Mouse (Mus musculus): ENCODE measurements around the gene Crybb2. TPM values are rescaled to one million over a fixed set of nuclear protein-coding genes. Genes with fewer than 3 reads are reported as not detected.

Crybb2 gene
- polyA plus RNA-seq (2012; rRNA removed) = 0.18 TPM in 1 of 2 replicates, not detected in the other

- no peak within 1 kb of the TSS for H3K4me3 ChIP-seq (ENCODE audit: low read depth, low read length)
- no peaks in the 10 kb centered on the region for H3K27me3 ChIP-seq (ENCODE audit: control insufficient read depth, insufficient read depth, low read length)
- H3K4me1 ChIP-seq (ENCODE audit: control insufficient read depth, insufficient read depth, insufficient read length, low read length) = no peaks in the 10 kb centered on the region
- H3K27ac ChIP-seq (ENCODE audit: insufficient read depth, low read depth, low read length) = no peak within 1 kb of the TSS
- no peak for TF ChIP-seq CTCF (IDR thresholded peaks at IDR 0.05; ENCODE audit: extremely low read depth, insufficient read length, insufficient replicate concordance, low read depth, low read length)
- no peak for TF ChIP-seq POLR2A (IDR thresholded peaks at IDR 0.05; ENCODE audit: low read depth, low read length)
- H3K36me3 ChIP-seq (ENCODE audit: control insufficient read depth, insufficient read depth, low read length) = no peaks in the 10 kb centered on the region
Observed at GRCm38 (mm10) chr5:113070017-113070416, at the start of gene Crybb2. Gene Crybb2, minus strand, starts transcription at chr5:113070117.

GRCm38 (mm10) chr5:113119291-113119690, 49.4 kb upstream of the Crybb2 start:
- TF ChIP-seq CTCF (IDR thresholded peaks at IDR 0.05; ENCODE audit: extremely low read depth, insufficient read length, insufficient replicate concordance, low read depth, low read length) (no peak), POLR2A (IDR thresholded peaks at IDR 0.05; ENCODE audit: low read depth, low read length) (no peak)
- Histone ChIP-seq H3K27ac (ENCODE audit: insufficient read depth, low read depth, low read length) (no peak overlapping the region), H3K27me3 (ENCODE audit: control insufficient read depth, insufficient read depth, low read length) (no peaks in the 10 kb centered on the region), H3K4me1 (ENCODE audit: control insufficient read depth, insufficient read depth, insufficient read length, low read length) (peaks cover 18% of the 10 kb centered on the region), H3K4me3 (ENCODE audit: low read depth, low read length) (no peak overlapping the region), H3K36me3 (ENCODE audit: control insufficient read depth, insufficient read depth, low read length) (peaks cover 12% of the 10 kb centered on the region; the same call in 1 of the 2 replicates)
- WGBS = 58% methylated on average over 9 of the region's 9 CpGs

GRCm38 (mm10) chr5:113118695-113119094, 48.8 kb upstream of the Crybb2 start:
- Histone ChIP-seq H3K4me1 (ENCODE audit: control insufficient read depth, insufficient read depth, insufficient read length, low read length) (peaks cover 22% of the 10 kb centered on the region), H3K4me3 (ENCODE audit: low read depth, low read length) (no peak overlapping the region), H3K27me3 (ENCODE audit: control insufficient read depth, insufficient read depth, low read length) (no peaks in the 10 kb centered on the region), H3K27ac (ENCODE audit: insufficient read depth, low read depth, low read length) (no peak overlapping the region), H3K36me3 (ENCODE audit: control insufficient read depth, insufficient read depth, low read length) (peaks cover 11% of the 10 kb centered on the region; the same call in 1 of the 2 replicates)
- TF ChIP-seq CTCF (IDR thresholded peaks at IDR 0.05; ENCODE audit: extremely low read depth, insufficient read length, insufficient replicate concordance, low read depth, low read length) = no peak
- no peak; the same call in 1 of the 2 replicates for TF ChIP-seq POLR2A (IDR thresholded peaks at IDR 0.05; ENCODE audit: low read depth, low read length)
- 25% methylated on average over 6 of the region's 6 CpGs for WGBS

GRCm38 (mm10) chr5:113117361-113117760, 47.4 kb upstream of the Crybb2 start:
- no peak overlapping the region for H3K4me3 ChIP-seq (ENCODE audit: low read depth, low read length)
- H3K36me3 ChIP-seq (ENCODE audit: control insufficient read depth, insufficient read depth, low read length) = peaks cover 9% of the 10 kb centered on the region; the same call in 1 of the 2 replicates
- H3K27ac ChIP-seq (ENCODE audit: insufficient read depth, low read depth, low read length) = no peak overlapping the region
- peaks cover 22% of the 10 kb centered on the region for H3K4me1 ChIP-seq (ENCODE audit: control insufficient read depth, insufficient read depth, insufficient read length, low read length)
- no peaks in the 10 kb centered on the region for H3K27me3 ChIP-seq (ENCODE audit: control insufficient read depth, insufficient read depth, low read length)
- TF ChIP-seq POLR2A (IDR thresholded peaks at IDR 0.05; ENCODE audit: low read depth, low read length) (no peak), CTCF (IDR thresholded peaks at IDR 0.05; ENCODE audit: extremely low read depth, insufficient read length, insufficient replicate concordance, low read depth, low read length) (no peak)
- WGBS = 91% methylated on average over 5 of the region's 5 CpGs

GRCm38 (mm10) chr5:113115896-113116295, 46.0 kb upstream of the Crybb2 start:
- Histone ChIP-seq H3K27me3 (ENCODE audit: control insufficient read depth, insufficient read depth, low read length) (no peaks in the 10 kb centered on the region), H3K27ac (ENCODE audit: insufficient read depth, low read depth, low read length) (no peak overlapping the region), H3K4me1 (ENCODE audit: control insufficient read depth, insufficient read depth, insufficient read length, low read length) (peaks cover 19% of the 10 kb centered on the region), H3K4me3 (ENCODE audit: low read depth, low read length) (no peak overlapping the region), H3K36me3 (ENCODE audit: control insufficient read depth, insufficient read depth, low read length) (peaks cover 6% of the 10 kb centered on the region; the same call in 1 of the 2 replicates)
- 85% methylated on average over 10 of the region's 10 CpGs for WGBS
- TF ChIP-seq CTCF (IDR thresholded peaks at IDR 0.05; ENCODE audit: extremely low read depth, insufficient read length, insufficient replicate concordance, low read depth, low read length) (no peak), POLR2A (IDR thresholded peaks at IDR 0.05; ENCODE audit: low read depth, low read length) (no peak)

- Histone ChIP-seq H3K4me1 (ENCODE audit: control insufficient read depth, insufficient read depth, insufficient read length, low read length) (peaks cover 10% of the 10 kb centered on the region), H3K27me3 (ENCODE audit: control insufficient read depth, insufficient read depth, low read length) (no peaks in the 10 kb centered on the region), H3K27ac (ENCODE audit: insufficient read depth, low read depth, low read length) (no peak overlapping the region), H3K4me3 (ENCODE audit: low read depth, low read length) (no peak overlapping the region), H3K36me3 (ENCODE audit: control insufficient read depth, insufficient read depth, low read length) (peaks cover 6% of the 10 kb centered on the region; the same call in 1 of the 2 replicates)
- WGBS = 32% methylated on average over 20 of the region's 20 CpGs
- no peak for TF ChIP-seq POLR2A (IDR thresholded peaks at IDR 0.05; ENCODE audit: low read depth, low read length)
- no peak for TF ChIP-seq CTCF (IDR thresholded peaks at IDR 0.05; ENCODE audit: extremely low read depth, insufficient read length, insufficient replicate concordance, low read depth, low read length)
Observed at GRCm38 (mm10) chr5:113114264-113115225, 44.6 kb upstream of the Crybb2 start.

- 13% methylated on average over 5 of the region's 5 CpGs for WGBS
- no peak overlapping the region for H3K4me3 ChIP-seq (ENCODE audit: low read depth, low read length)
- no peak overlapping the region for H3K27ac ChIP-seq (ENCODE audit: insufficient read depth, low read depth, low read length)
- H3K36me3 ChIP-seq (ENCODE audit: control insufficient read depth, insufficient read depth, low read length) = peaks cover 6% of the 10 kb centered on the region; the same call in 1 of the 2 replicates
- H3K4me1 ChIP-seq (ENCODE audit: control insufficient read depth, insufficient read depth, insufficient read length, low read length) = peaks cover 7% of the 10 kb centered on the region
- H3K27me3 ChIP-seq (ENCODE audit: control insufficient read depth, insufficient read depth, low read length) = no peaks in the 10 kb centered on the region
- no peak for TF ChIP-seq POLR2A (IDR thresholded peaks at IDR 0.05; ENCODE audit: low read depth, low read length)
- TF ChIP-seq CTCF (IDR thresholded peaks at IDR 0.05; ENCODE audit: extremely low read depth, insufficient read length, insufficient replicate concordance, low read depth, low read length) = no peak
Observed at GRCm38 (mm10) chr5:113113120-113113519, 43.2 kb upstream of the Crybb2 start.
